Mouse (Mus musculus): ENCODE results near the gene Set.

DNA sequence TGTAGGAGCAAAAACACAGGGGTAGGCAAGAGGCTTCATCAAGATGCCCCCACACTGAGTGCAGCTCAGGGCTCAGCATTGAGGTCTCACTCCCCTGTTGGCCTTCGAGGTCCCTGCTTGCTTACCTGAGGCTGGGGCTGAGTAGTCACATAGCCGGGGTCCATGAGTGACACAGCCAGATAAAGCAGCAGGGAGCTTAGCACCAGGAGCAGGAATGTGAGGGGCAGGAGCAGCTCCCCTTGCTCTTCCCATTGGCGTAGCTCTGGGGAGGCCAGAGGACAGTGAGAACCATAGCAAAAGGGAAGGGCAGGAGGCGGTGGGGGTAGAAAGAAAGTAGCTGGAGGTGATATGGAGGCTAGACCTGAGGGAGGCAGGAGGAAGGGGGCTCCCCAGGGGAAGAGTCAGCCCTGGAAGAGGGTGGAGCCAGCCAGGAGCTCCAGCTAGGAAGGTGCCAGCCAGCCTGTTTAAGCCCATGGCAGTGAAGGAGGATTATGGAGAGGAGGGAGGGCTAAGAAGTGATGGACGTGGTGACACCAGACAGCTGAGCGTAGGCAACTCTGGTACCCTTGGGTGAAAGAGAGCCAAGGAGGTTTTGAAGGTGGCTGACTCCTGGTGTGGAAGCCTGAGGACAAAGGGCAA lies 35.2 kb downstream of the Set start:
- TF ChIP-seq CTCF (IDR thresholded peaks at IDR 0.05; ENCODE audit: low read depth) (no peak), EP300 (IDR thresholded peaks at IDR 0.05; ENCODE audit: low read depth) (no peak)
